Mouse (Mus musculus) induced T-regulatory cell, adult 2 months (primary cell): ENCODE data around the gene Fnbp1.

Experiments
- DNase-seq: peaks from one replicate; pipeline ENCODE4 v3.0.0-alpha.2; 2012; ENCODE audit warnings: low read depth

Gene Fnbp1

GRCm38 (mm10) chr2:31067059-31067595 is 74.7 kb downstream of the Fnbp1 start:
- no peak for DNase-seq

GRCm38 (mm10) chr2:31066019-31066789 is 75.6 kb downstream of the Fnbp1 start:
- DNase-seq: no peak

- DNase-seq: peak; percentile 91
These were observed 79.8 kb downstream of the Fnbp1 start for GRCm38 (mm10) chr2:31061868-31062628.

GRCm38 (mm10) chr2:31060787-31061730 is 80.7 kb downstream of the Fnbp1 start:
- DNase-seq: peak; percentile 95

GRCm38 (mm10) chr2:31060271-31060670 is 81.5 kb downstream of the Fnbp1 start:
- DNase-seq: peak; percentile 84

GRCm38 (mm10) chr2:31058443-31058842 is 83.4 kb downstream of the Fnbp1 start:
- no peak for DNase-seq

- no peak for DNase-seq
These were observed 84.1 kb downstream of the Fnbp1 start for GRCm38 (mm10) chr2:31057549-31058177.

GRCm38 (mm10) chr2:31056070-31056469 is 85.7 kb downstream of the Fnbp1 start:
- peak; percentile 55 for DNase-seq

GRCm38 (mm10) chr2:31053851-31054340 is 87.9 kb downstream of the Fnbp1 start:
- no peak for DNase-seq

GRCm38 (mm10) chr2:31053426-31053825 is 88.4 kb downstream of the Fnbp1 start:
- no peak for DNase-seq

GRCm38 (mm10) chr2:31052441-31052840 is 89.4 kb downstream of the Fnbp1 start:
- no peak for DNase-seq

- no peak for DNase-seq
These were observed 93.8 kb downstream of the Fnbp1 start for GRCm38 (mm10) chr2:31048037-31048436.

GRCm38 (mm10) chr2:31043856-31044255 is 98.0 kb downstream of the Fnbp1 start:
- DNase-seq: no peak

- DNase-seq: no peak
These were observed 98.9 kb downstream of the Fnbp1 start for GRCm38 (mm10) chr2:31042881-31043280.

- no peak for DNase-seq
These were observed 100.4 kb downstream of the Fnbp1 start for GRCm38 (mm10) chr2:31041386-31041785.

GRCm38 (mm10) chr2:31040487-31040886 is 101.3 kb downstream of the Fnbp1 start:
- no peak for DNase-seq

- no peak for DNase-seq
These were observed 101.8 kb downstream of the Fnbp1 start for GRCm38 (mm10) chr2:31040043-31040442.

GRCm38 (mm10) chr2:31036811-31037210 is 105.0 kb downstream of the Fnbp1 start:
- peak; percentile 62 for DNase-seq

GRCm38 (mm10) chr2:31031972-31032371 is 109.8 kb downstream of the Fnbp1 start:
- DNase-seq: no peak

- DNase-seq: peak; percentile 73
These were observed 115.2 kb downstream of the Fnbp1 start for GRCm38 (mm10) chr2:31026642-31027041.

GRCm38 (mm10) chr2:31025458-31025857 is 116.3 kb downstream of the Fnbp1 start:
- DNase-seq: peak; percentile 38
